Mouse (Mus musculus) CH12.LX (cell line): Measurements from ENCODE around the gene Cdh26. TPM values are rescaled to one million over a fixed set of nuclear protein-coding genes. Genes with fewer than 3 reads are reported as not detected.

ENCODE experiments used
- DNase-seq: peaks from one replicate; pipeline ENCODE4 v3.0.0-alpha.2; 2013; ENCODE audit errors: extremely low read depth
- H3K27ac ChIP-seq: 2 replicates; pipeline ENCODE4 v1.5.1; 2012; ENCODE audit warnings: low read depth, mild to moderate bottlenecking, control low read depth, moderate library complexity; ENCODE audit not compliant: insufficient read depth
- H3K27me3 ChIP-seq: replicated peaks from 2 replicates; pipeline ENCODE3; 2012; ENCODE audit warnings: inconsistent platforms
- H3K36me3 ChIP-seq, 2 experiments: replicated peaks in 1 of 2; 2 replicates each; pipeline versions ENCODE3 to v1.6.1; 2012; ENCODE audit warnings: inconsistent platforms in 1 of 2, low read length in 1 of 2, mild to moderate bottlenecking in 1 of 2, mixed read lengths in 1 of 2, moderate library complexity in 1 of 2; ENCODE audit not compliant: control insufficient read depth in 1 of 2, insufficient read depth in 1 of 2
- H3K4me1 ChIP-seq, 2 experiments: 2 replicates each; pipeline ENCODE4 v1.6.1; 2012; ENCODE audit warnings: inconsistent platforms in 1 of 2, moderate library complexity in 1 of 2; ENCODE audit not compliant: insufficient read depth in 2 of 2, control insufficient read depth in 1 of 2
- H3K4me2 ChIP-seq: 2 replicates; pipeline ENCODE4 v1.6.1; 2012; ENCODE audit warnings: low read depth, mild to moderate bottlenecking, control low read depth; ENCODE audit not compliant: poor library complexity, insufficient read depth, severe bottlenecking
- H3K4me3 ChIP-seq, 3 experiments: fragments of 150-350 bp in 1 of 3; sonication (generic) in 1 of 3; replicated peaks in 1 of 3; 2 replicates each; pipeline versions ENCODE3 to v1.5.1; 2011 to 2012; ENCODE audit warnings: low read depth in 2 of 3, low read length in 2 of 3, mild to moderate bottlenecking in 2 of 3, moderate library complexity in 2 of 3, control low read depth in 1 of 3, improper control_type of control experiment in 1 of 3, inconsistent platforms in 1 of 3, mixed read lengths in 1 of 3; ENCODE audit not compliant: poor library complexity in 1 of 3
- H3K79me2 ChIP-seq: replicated peaks from 2 replicates; pipeline ENCODE4 v1.6.1; 2012; ENCODE audit warnings: mild to moderate bottlenecking, moderate library complexity; ENCODE audit not compliant: control insufficient read depth, poor library complexity, insufficient read depth, severe bottlenecking; ENCODE audit errors: extremely low read depth
- H3K9ac ChIP-seq: 2 replicates; pipeline ENCODE4 v1.6.1; 2012; ENCODE audit warnings: low read depth, mild to moderate bottlenecking, control low read depth, moderate library complexity; ENCODE audit not compliant: insufficient read depth
- H3K9me3 ChIP-seq: replicated peaks from 2 replicates; pipeline ENCODE3; 2012; ENCODE audit warnings: low read length, inconsistent platforms, mixed read lengths
- BHLHE40 ChIP-seq: IDR thresholded peaks from 2 replicates; pipeline ENCODE4 v1.6.1; 2011; ENCODE audit warnings: mild to moderate bottlenecking, low read depth, low read length, improper control_type of control experiment
- CHD1 ChIP-seq: IDR thresholded peaks from 2 replicates; pipeline ENCODE4 v1.6.1; 2012; ENCODE audit warnings: low read depth, low read length, improper control_type of control experiment, inconsistent platforms
- CTCF ChIP-seq, 2 experiments: IDR thresholded peaks in 1 of 2; conservative IDR thresholded peaks in 1 of 2; 2 replicates each; pipeline ENCODE4 v1.5.1; 2011 to 2012; ENCODE audit warnings: low read depth in 2 of 2, low read length in 2 of 2, improper control_type of control experiment in 1 of 2, inconsistent platforms in 1 of 2, mild to moderate bottlenecking in 1 of 2, moderate library complexity in 1 of 2
- ELF1 ChIP-seq: IDR thresholded peaks from 2 replicates; pipeline ENCODE4 v1.6.1; 2014; ENCODE audit warnings: low read depth, mild to moderate bottlenecking, inconsistent platforms, low read length, improper control_type of control experiment
- HCFC1 ChIP-seq: IDR thresholded peaks from 2 replicates; pipeline ENCODE4 v1.6.1; 2012; ENCODE audit warnings: low read depth, mild to moderate bottlenecking, inconsistent platforms, low read length, improper control_type of control experiment
- JUN ChIP-seq: IDR thresholded peaks from 2 replicates; pipeline ENCODE4 v1.6.1; 2011; ENCODE audit warnings: low read depth, mild to moderate bottlenecking, low read length, improper control_type of control experiment, moderate library complexity; ENCODE audit not compliant: insufficient read depth
- MAFK ChIP-seq: IDR thresholded peaks from 2 replicates; pipeline ENCODE4 v1.6.1; 2011; ENCODE audit warnings: low read length, improper control_type of control experiment; ENCODE audit not compliant: insufficient replicate concordance
- MAX ChIP-seq: IDR thresholded peaks from 2 replicates; pipeline ENCODE4 v1.6.1; 2011; ENCODE audit warnings: low read length, improper control_type of control experiment
- MEF2A ChIP-seq: IDR thresholded peaks from 2 replicates; pipeline ENCODE4 v1.6.1; 2014; ENCODE audit warnings: low read depth, mild to moderate bottlenecking, inconsistent platforms, low read length, improper control_type of control experiment, borderline replicate concordance
- MYC ChIP-seq: IDR thresholded peaks from 2 replicates; pipeline ENCODE4 v1.6.1; 2011; ENCODE audit warnings: low read depth, mild to moderate bottlenecking, improper control_type of control experiment, low read length
- NELFE ChIP-seq: IDR thresholded peaks from 2 replicates; pipeline ENCODE4 v1.6.1; 2011; ENCODE audit warnings: low read depth, low read length, improper control_type of control experiment
- PAX5 ChIP-seq: IDR thresholded peaks from 2 replicates; pipeline ENCODE4 v1.6.1; 2012; ENCODE audit warnings: low read length, inconsistent platforms, mixed read lengths
- POLR2A ChIP-seq: IDR thresholded peaks from 2 replicates; pipeline ENCODE4 v1.6.1; 2011; ENCODE audit warnings: low read depth, mild to moderate bottlenecking, improper control_type of control experiment, low read length
- SIN3A ChIP-seq: IDR thresholded peaks from 2 replicates; pipeline ENCODE4 v1.6.1; 2012; ENCODE audit warnings: low read length, improper control_type of control experiment, inconsistent platforms
- SMC3 ChIP-seq: IDR thresholded peaks from 2 replicates; pipeline ENCODE4 v1.6.1; 2011; ENCODE audit warnings: low read depth, low read length, improper control_type of control experiment
- TBP ChIP-seq: conservative IDR thresholded peaks from 2 replicates; pipeline ENCODE4 v1.6.1; 2011; ENCODE audit warnings: low read depth, low read length, improper control_type of control experiment
- TCF12 ChIP-seq: IDR thresholded peaks from 2 replicates; pipeline ENCODE4 v1.6.1; 2014; ENCODE audit warnings: low read depth, mild to moderate bottlenecking, inconsistent platforms, low read length, improper control_type of control experiment
- UBTF ChIP-seq: IDR thresholded peaks from 2 replicates; pipeline ENCODE4 v1.6.1; 2012; ENCODE audit warnings: low read depth, mild to moderate bottlenecking, inconsistent platforms, low read length, improper control_type of control experiment, moderate library complexity
- USF1 ChIP-seq: IDR thresholded peaks from 2 replicates; pipeline ENCODE4 v1.6.1; 2014; ENCODE audit warnings: low read depth, mild to moderate bottlenecking, inconsistent platforms, low read length, improper control_type of control experiment
- ZC3H11A ChIP-seq: IDR thresholded peaks from 2 replicates; pipeline ENCODE4 v1.6.1; 2012; ENCODE audit warnings: low read depth, mild to moderate bottlenecking, inconsistent platforms, low read length, improper control_type of control experiment
- dilution Hi-C: fragments of 300-500 bp; cut with MboI; formaldehyde crosslinking; loops from 2 replicates; pipeline ENCODE4 v1.14.3; 2020; ENCODE audit warnings: low sequenced_read_pairs; ENCODE audit not compliant: extremely low pct_unique_long_range_greater_than_20kb, extremely low pct_ligation_motif_present
- in situ Hi-C: fragments of 300-500 bp; cut with MboI; formaldehyde crosslinking; loops from 3 replicates; pipeline ENCODE4 v1.14.3; 2019; ENCODE audit warnings: low sequenced_read_pairs, low pct_ligation_motif_present, low pct_unique_long_range_greater_than_20kb, mixed read lengths
- polyA plus RNA-seq: library from polyadenylated mRNA; unstranded; fragments of >175 nt; gene quantifications from 2 replicates; pipeline ENCODE4 v1.2.1, GENCODE M21; 2012; ENCODE audit warnings: low read depth; ENCODE audit not compliant: insufficient read length
- total RNA-seq, 2 experiments: library from RNA; depleted of rRNA; stranded (reverse); fragments of 300-350 nt in 1 of 2; fragments of >200 nt in 1 of 2; gene quantifications; 2 replicates each; pipeline ENCODE4 v1.2.3; 2012 to 2014

Gene Cdh26
- total and polyA plus RNA-seq, 3 experiments, result not detected

DNA sequence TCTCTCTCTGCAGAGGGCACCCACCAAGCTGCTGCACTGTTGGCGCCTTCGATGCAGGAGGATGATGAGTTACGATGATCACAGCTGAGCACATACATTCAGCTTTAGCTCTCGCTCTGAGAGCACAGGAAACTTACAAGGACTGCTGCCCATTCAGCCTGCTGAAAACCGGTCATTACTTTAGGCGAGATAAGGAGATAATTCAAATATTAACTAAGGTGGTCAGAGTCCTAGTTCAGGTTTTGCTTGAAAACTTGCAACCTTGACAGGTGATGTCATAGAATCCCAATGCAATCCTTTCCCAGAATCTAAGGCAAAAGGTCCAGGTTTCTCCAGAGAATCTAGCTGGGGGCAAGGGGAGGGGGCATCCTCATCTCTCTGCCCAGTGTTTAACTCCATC lies 905 bp upstream of the Cdh26 start:
- no peak overlapping the region for H3K9ac ChIP-seq
- no peaks in the 10 kb centered on the region for H3K79me2 ChIP-seq
- H3K27me3 ChIP-seq, result peaks cover 44% of the 10 kb centered on the region
- no peak overlapping the region for H3K4me2 ChIP-seq
- TF ChIP-seq MEF2A, result no peak
- TF ChIP-seq ELF1, result no peak
- no peak for TF ChIP-seq MAX
- no peak for TF ChIP-seq PAX5
- no peak for TF ChIP-seq USF1
- TF ChIP-seq NELFE, result no peak
- TF ChIP-seq POLR2A, result no peak
- no peaks in the 10 kb centered on the region for H3K9me3 ChIP-seq
- H3K27ac ChIP-seq, result no peak overlapping the region
- H3K4me3 ChIP-seq, result no peak overlapping the region
- H3K4me1 ChIP-seq, result no peaks in the 10 kb centered on the region
- dilution Hi-C loops (no loop called here), in situ Hi-C loops (no loop called here)
- no peaks in the 10 kb centered on the region for H3K36me3 ChIP-seq
- no peak for DNase-seq

DNA sequence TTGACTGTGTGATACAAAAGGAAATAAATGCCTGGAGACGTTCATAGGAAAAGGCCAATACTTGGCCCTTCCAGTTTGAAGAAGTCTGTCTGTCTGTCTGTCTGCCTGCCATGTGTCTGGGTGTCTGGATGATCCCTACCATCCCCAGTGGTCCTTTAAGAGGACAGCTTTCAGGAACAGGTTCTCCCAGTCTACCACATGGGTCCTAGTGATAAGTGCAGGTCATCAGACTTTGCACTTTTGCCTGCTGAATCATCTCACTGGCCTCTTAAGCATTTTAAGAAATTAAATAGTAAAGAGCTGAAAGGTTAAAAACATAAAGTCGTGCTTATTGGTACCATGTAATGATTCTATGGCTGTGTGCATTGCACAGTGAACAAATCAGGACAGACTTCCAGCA lies 3.2 kb downstream of the Cdh26 start:
- H3K27me3 ChIP-seq, result peaks cover 38% of the 10 kb centered on the region
- H3K9me3 ChIP-seq, result no peaks in the 10 kb centered on the region
- in situ Hi-C loops, result no loop called here
- H3K27ac ChIP-seq, result no peak overlapping the region
- no peak overlapping the region for H3K9ac ChIP-seq
- no peak overlapping the region for H3K4me2 ChIP-seq
- H3K36me3 ChIP-seq, result no peaks in the 10 kb centered on the region
- H3K4me3 ChIP-seq, result no peak overlapping the region
- no peaks in the 10 kb centered on the region for H3K4me1 ChIP-seq
- dilution Hi-C loops, result no loop called here
- TF ChIP-seq JUN (no peak), NELFE (no peak), PAX5 (no peak), ELF1 (no peak), CTCF (conservative IDR thresholded peaks at IDR 0.05 in 1 of 2, IDR thresholded peaks at IDR 0.05 in 1 of 2; ENCODE audit: low read depth in 2 of 2, low read length in 2 of 2) (no peak), ZC3H11A (no peak), TBP (no peak), MYC (no peak), UBTF (no peak), BHLHE40 (no peak), SIN3A (no peak), MAFK (no peak), HCFC1 (no peak), SMC3 (no peak), CHD1 (no peak), TCF12 (no peak)
- no peak for DNase-seq
- no peaks in the 10 kb centered on the region for H3K79me2 ChIP-seq
